Mouse (Mus musculus): ENCODE data around the gene Snx29. TPM values are rescaled to one million over a fixed set of nuclear protein-coding genes. Genes with fewer than 3 reads are reported as not detected.
"Not testable (repeated sequence)": the region's sequence is repeated elsewhere in the genome, so short reads cannot be mapped to it uniquely, and the experiment has no call there.

Snx29 gene
- polyA plus RNA-seq, 1 experiment from 2014 or later = 11.4 TPM

DNA sequence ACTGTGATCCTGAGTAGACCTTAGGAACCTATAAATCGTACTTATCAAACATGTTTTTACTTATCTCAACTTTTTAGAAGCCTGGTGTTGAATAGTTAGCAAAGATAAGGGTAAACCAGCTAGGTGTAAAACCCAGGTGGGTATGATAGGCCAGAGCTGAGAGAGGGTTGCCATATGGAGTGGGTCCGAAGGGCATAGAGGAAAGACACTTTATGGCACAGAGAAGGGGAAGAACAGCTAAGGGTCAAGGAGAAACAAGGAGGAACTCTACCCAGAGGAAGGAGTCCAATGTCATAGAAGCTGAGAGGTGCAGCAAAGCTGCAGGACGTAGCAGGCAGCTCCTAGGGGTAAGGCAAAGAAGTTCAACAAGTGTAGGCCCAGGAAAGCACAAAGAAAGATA, 244.9 kb downstream of the Snx29 start:
- Histone ChIP-seq H3K9ac (ENCODE audit: low read length) (no peak overlapping the region), H3K4me1 (replicated peaks; ENCODE audit: control insufficient read depth, insufficient read depth, low read length) (0 out of 2 replicates have a peak, but pooled peaks cover 2% of the 10 kb centered on the region), H3K36me3 (ENCODE audit: control insufficient read depth, insufficient read depth, low read length) (no peaks in the 10 kb centered on the region), H3K27ac (ENCODE audit: low read length) (no peak overlapping the region), H3K4me2 (ENCODE audit: low read depth, low read length) (no peak overlapping the region), H3K9me3 (ENCODE audit: control insufficient read depth, low read length) (no peaks in the 10 kb centered on the region), H3K27me3 (ENCODE audit: control insufficient read depth, insufficient read depth, low read depth, low read length) (no peaks in the 10 kb centered on the region), H3K4me3 (ENCODE audit: low read length) (no peak overlapping the region)
- no peak for ATAC-seq (ENCODE audit: low read depth)
- WGBS = 51% methylated on average over 3 of the region's 3 CpGs

GRCm38 (mm10) chr16:11568095-11568494, 245.4 kb downstream of the Snx29 start:
- no peak overlapping the region for H3K9ac ChIP-seq (ENCODE audit: low read length)
- ATAC-seq (ENCODE audit: low read depth) = no peak
- no peaks in the 10 kb centered on the region for H3K27me3 ChIP-seq (ENCODE audit: control insufficient read depth, insufficient read depth, low read depth, low read length)
- 0 out of 2 replicates have a peak, but pooled peaks cover 2% of the 10 kb centered on the region for H3K4me1 ChIP-seq (replicated peaks; ENCODE audit: control insufficient read depth, insufficient read depth, low read length)
- no peak overlapping the region for H3K27ac ChIP-seq (ENCODE audit: low read length)
- H3K4me2 ChIP-seq (ENCODE audit: low read depth, low read length) = no peak overlapping the region
- WGBS = 70% methylated on average over 4 of the region's 4 CpGs
- no peaks in the 10 kb centered on the region for H3K9me3 ChIP-seq (ENCODE audit: control insufficient read depth, low read length)
- no peak overlapping the region for H3K4me3 ChIP-seq (ENCODE audit: low read length)
- H3K36me3 ChIP-seq (ENCODE audit: control insufficient read depth, insufficient read depth, low read length) = no peaks in the 10 kb centered on the region

DNA sequence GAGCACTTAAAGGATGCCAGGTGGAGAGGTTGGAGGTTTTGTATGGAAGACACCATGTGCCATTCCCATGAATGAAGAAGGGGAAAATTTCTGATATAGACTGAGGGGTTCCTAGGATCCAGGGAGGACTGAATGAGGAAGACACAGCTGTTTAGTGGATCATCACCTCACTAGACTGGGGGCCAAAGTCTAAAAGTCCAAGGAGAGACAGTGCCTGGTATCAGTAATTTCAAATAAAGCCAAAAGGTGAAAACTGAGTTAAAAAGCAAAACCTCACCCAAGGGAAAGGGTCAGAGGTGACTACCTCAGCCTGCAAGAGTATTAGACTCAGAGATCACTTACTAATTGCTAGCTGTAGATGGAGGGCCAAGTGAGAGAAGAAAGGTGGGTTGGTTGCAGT, 245.9 kb downstream of the Snx29 start:
- no peak overlapping the region for H3K9ac ChIP-seq (ENCODE audit: low read length)
- H3K9me3 ChIP-seq (ENCODE audit: control insufficient read depth, low read length) = no peaks in the 10 kb centered on the region
- H3K27me3 ChIP-seq (ENCODE audit: control insufficient read depth, insufficient read depth, low read depth, low read length) = no peaks in the 10 kb centered on the region
- no peak overlapping the region for H3K27ac ChIP-seq (ENCODE audit: low read length)
- H3K4me1 ChIP-seq (replicated peaks; ENCODE audit: control insufficient read depth, insufficient read depth, low read length) = 0 out of 2 replicates have a peak, but pooled peaks cover 2% of the 10 kb centered on the region
- no peak overlapping the region for H3K4me2 ChIP-seq (ENCODE audit: low read depth, low read length)
- no peaks in the 10 kb centered on the region for H3K36me3 ChIP-seq (ENCODE audit: control insufficient read depth, insufficient read depth, low read length)
- H3K4me3 ChIP-seq (ENCODE audit: low read length) = no peak overlapping the region
- no peak for ATAC-seq (ENCODE audit: low read depth)

DNA sequence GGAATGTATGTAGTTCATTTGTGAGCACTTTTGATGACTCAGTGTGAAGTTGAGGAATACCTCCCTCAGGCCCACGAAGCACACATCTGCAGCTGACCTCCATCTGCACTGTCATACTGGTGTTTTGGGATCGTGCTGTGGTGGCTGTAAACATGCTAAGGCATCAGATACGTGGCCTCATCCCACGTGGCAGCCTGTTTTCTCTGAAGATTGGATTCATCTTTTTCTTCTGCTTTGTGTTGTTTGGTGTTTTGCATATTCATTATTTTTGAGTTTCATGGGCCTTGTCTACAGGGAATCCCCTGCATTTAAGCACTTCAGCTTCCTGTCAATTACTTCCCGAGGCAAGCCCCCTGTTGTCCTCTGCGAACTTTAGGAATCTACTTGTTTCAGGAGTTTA, 246.4 kb downstream of the Snx29 start:
- Histone ChIP-seq H3K4me2 (ENCODE audit: low read depth, low read length) (no peak overlapping the region), H3K9ac (ENCODE audit: low read length) (no peak overlapping the region), H3K4me1 (replicated peaks; ENCODE audit: control insufficient read depth, insufficient read depth, low read length) (no peaks in the 10 kb centered on the region), H3K27ac (ENCODE audit: low read length) (no peak overlapping the region), H3K9me3 (ENCODE audit: control insufficient read depth, low read length) (no peaks in the 10 kb centered on the region), H3K4me3 (ENCODE audit: low read length) (no peak overlapping the region), H3K36me3 (ENCODE audit: control insufficient read depth, insufficient read depth, low read length) (no peaks in the 10 kb centered on the region), H3K27me3 (ENCODE audit: control insufficient read depth, insufficient read depth, low read depth, low read length) (no peaks in the 10 kb centered on the region)
- 72% methylated on average over 6 of the region's 6 CpGs for WGBS
- no peak for ATAC-seq (ENCODE audit: low read depth)

GRCm38 (mm10) chr16:11570072-11570471, 247.4 kb downstream of the Snx29 start:
- H3K4me1 ChIP-seq (replicated peaks; ENCODE audit: control insufficient read depth, insufficient read depth, low read length) = no peaks in the 10 kb centered on the region
- H3K9ac ChIP-seq (ENCODE audit: low read length) = no peak overlapping the region
- no peak overlapping the region for H3K27ac ChIP-seq (ENCODE audit: low read length)
- no peak overlapping the region for H3K4me3 ChIP-seq (ENCODE audit: low read length)
- no peaks in the 10 kb centered on the region for H3K27me3 ChIP-seq (ENCODE audit: control insufficient read depth, insufficient read depth, low read depth, low read length)
- WGBS = 84% methylated on average over 2 of the region's 2 CpGs
- no peaks in the 10 kb centered on the region for H3K36me3 ChIP-seq (ENCODE audit: control insufficient read depth, insufficient read depth, low read length)
- no peak overlapping the region for H3K4me2 ChIP-seq (ENCODE audit: low read depth, low read length)
- H3K9me3 ChIP-seq (ENCODE audit: control insufficient read depth, low read length) = no peaks in the 10 kb centered on the region
- no peak for ATAC-seq (ENCODE audit: low read depth)

DNA sequence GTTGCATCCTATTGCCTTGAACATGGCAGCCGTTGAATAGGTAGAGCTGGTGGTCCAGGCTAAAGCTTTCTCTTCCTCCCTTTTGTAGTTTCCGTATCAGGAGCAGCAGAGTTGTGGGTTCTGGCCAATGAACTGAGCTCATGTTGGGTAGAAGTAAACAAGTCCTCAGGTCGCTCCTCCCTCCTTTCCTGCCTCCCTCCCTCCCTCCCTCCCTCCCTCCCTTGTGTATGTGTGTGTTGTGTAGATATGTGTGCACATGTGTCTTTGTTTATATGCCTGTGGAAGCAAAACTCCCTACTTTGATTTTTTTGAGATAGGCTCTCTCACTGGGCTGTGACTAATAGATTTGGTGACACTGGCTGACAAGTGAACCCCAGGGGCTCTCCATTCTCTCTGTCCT, 251.8 kb downstream of the Snx29 start:
- ATAC-seq (ENCODE audit: low read depth) = no peak
- Histone ChIP-seq H3K36me3 (ENCODE audit: control insufficient read depth, insufficient read depth, low read length) (no peaks in the 10 kb centered on the region), H3K27ac (ENCODE audit: low read length) (no peak overlapping the region), H3K4me3 (ENCODE audit: low read length) (no peak overlapping the region), H3K4me2 (ENCODE audit: low read depth, low read length) (no peak overlapping the region), H3K4me1 (replicated peaks; ENCODE audit: control insufficient read depth, insufficient read depth, low read length) (no peaks in the 10 kb centered on the region), H3K27me3 (ENCODE audit: control insufficient read depth, insufficient read depth, low read depth, low read length) (no peaks in the 10 kb centered on the region), H3K9ac (ENCODE audit: low read length) (no peak overlapping the region), H3K9me3 (ENCODE audit: control insufficient read depth, low read length) (no peaks in the 10 kb centered on the region)
- 70% methylated on average over 3 of the region's 3 CpGs for WGBS

DNA sequence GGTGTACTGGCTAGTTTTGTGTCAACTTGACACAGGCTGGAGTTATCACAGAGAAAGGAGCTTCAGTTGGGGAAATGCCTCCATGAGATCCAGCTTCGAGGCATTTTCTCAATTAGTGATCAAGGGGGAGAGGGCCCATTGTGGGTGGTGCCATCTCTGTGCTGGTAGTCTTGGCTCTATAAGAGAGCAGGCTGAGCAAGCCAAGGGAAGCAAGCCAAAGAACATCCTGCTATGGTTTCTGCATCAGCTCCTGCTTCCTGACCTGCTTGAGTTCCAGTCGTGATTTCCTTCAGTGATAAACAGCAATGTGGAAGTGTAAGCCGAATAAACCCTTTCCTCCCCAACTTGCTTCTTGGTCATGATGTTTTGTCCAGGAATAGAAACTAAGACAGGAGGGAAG, 253.0 kb downstream of the Snx29 start:
- H3K27me3 ChIP-seq (ENCODE audit: control insufficient read depth, insufficient read depth, low read depth, low read length) = not testable (repeated sequence)
- WGBS = 53% methylated on average over 3 of the region's 3 CpGs

DNA sequence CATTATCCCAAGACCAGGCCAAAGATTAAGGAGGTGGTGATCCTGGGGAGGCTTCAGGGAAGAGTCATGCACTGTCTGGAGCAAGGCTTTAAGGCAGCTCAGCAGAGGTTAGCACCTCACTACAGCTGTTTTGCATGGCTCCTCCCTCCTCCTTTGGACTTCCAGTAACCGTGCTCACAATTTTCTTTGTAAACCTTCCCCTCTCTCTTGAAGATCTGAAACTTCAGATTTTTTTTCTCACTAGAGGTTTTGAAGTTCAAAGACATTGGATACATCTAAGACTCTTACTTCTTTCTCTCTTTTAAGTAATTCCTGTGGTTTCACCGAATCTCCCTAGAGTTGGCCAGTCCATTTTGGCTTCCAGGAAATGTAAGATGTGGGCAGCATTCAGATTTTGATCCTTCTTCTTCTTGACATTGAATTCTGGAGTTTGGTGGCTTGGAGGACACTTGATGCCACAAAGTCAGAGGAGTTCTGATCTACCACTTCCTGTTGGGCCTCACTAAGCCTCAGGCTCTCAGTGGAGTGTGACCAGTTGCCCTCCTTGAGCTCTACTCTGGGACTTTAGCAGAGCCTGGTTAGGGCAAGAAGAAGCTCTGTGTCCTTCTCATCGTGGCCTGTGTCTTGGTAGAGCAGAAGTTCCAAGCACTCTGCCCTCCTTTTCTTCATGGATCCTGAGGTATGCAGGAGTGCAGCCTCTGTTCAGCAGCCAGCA, 255.0 kb downstream of the Snx29 start:
- Histone ChIP-seq H3K9me3 (ENCODE audit: control insufficient read depth, low read length) (no peaks in the 10 kb centered on the region), H3K27ac (ENCODE audit: low read length) (no peak overlapping the region), H3K9ac (ENCODE audit: low read length) (no peak overlapping the region), H3K27me3 (ENCODE audit: control insufficient read depth, insufficient read depth, low read depth, low read length) (no peaks in the 10 kb centered on the region), H3K4me2 (ENCODE audit: low read depth, low read length) (no peak overlapping the region), H3K4me3 (ENCODE audit: low read length) (no peak overlapping the region), H3K4me1 (replicated peaks; ENCODE audit: control insufficient read depth, insufficient read depth, low read length) (peaks cover 6% of the 10 kb centered on the region; the same call in 1 of the 2 replicates), H3K36me3 (ENCODE audit: control insufficient read depth, insufficient read depth, low read length) (no peaks in the 10 kb centered on the region)
- no peak for ATAC-seq (ENCODE audit: low read depth)
- WGBS = 61% methylated on average over 3 of the region's 3 CpGs

More for the DNA sequence above, 253.0 kb downstream of the Snx29 start:
- H3K9ac ChIP-seq (ENCODE audit: low read length); ATAC-seq (ENCODE audit: low read depth); H3K4me2 ChIP-seq (ENCODE audit: low read depth, low read length); H3K36me3 ChIP-seq (ENCODE audit: control insufficient read depth, insufficient read depth, low read length); H3K4me1 ChIP-seq (replicated peaks; ENCODE audit: control insufficient read depth, insufficient read depth, low read length); H3K27ac ChIP-seq (ENCODE audit: low read length); H3K4me3 ChIP-seq (ENCODE audit: low read length); H3K9me3 ChIP-seq (ENCODE audit: control insufficient read depth, low read length): not testable (repeated sequence)

DNA sequence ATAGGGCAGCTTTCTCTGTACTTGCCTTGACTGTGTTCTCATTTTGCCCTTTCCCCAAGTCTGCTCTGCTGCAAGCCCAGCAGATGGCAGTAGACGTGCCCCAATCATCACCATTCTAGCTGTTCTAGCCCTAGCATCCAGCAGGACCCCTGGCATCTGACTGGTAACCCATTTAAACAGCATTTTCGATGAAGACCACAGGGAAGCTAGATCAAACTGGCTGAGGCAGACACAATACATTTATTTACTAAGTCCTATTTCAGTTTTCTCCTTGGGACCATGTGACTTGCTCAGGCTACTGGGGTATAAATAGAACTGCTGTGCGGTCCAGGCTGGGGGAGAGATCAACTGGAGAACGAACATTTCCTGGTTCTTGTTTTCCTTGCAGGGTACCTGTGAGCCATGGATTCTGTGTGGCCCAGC, 257.0 kb downstream of the Snx29 start:
- 44% methylated on average over 4 of the region's 4 CpGs for WGBS
- Histone ChIP-seq H3K9me3 (ENCODE audit: control insufficient read depth, low read length) (no peaks in the 10 kb centered on the region), H3K4me2 (ENCODE audit: low read depth, low read length) (no peak overlapping the region), H3K27me3 (ENCODE audit: control insufficient read depth, insufficient read depth, low read depth, low read length) (no peaks in the 10 kb centered on the region), H3K4me3 (ENCODE audit: low read length) (no peak overlapping the region), H3K4me1 (replicated peaks; ENCODE audit: control insufficient read depth, insufficient read depth, low read length) (peaks cover 6% of the 10 kb centered on the region; the same call in 1 of the 2 replicates), H3K9ac (ENCODE audit: low read length) (no peak overlapping the region), H3K27ac (ENCODE audit: low read length) (no peak overlapping the region), H3K36me3 (ENCODE audit: control insufficient read depth, insufficient read depth, low read length) (no peaks in the 10 kb centered on the region)
- peak; percentile 54; the same call in 1 of the 2 replicates for ATAC-seq (ENCODE audit: low read depth)
